Comparison of ENCODE assay signal across 28 mouse cellular contexts in the genomic region with DNA sequence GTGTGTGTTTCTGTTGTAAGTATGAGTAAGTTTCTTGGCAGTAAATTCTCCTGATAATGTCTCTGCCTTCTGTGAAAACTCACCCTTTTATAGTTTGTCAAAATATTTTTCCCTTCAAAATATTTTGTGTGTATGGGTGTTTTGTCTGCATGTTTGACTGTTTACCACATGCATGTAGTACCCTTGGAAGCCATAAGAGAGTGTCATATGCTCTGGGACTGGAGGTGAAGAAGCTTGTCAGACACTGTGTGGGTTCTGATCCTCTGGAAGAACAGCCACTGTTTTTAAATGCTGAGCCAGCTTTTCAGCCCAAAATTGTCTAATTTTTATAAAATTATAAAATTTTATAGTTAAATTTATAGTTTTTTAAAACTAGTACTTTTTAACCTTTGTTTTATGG. TPM values are rescaled to one million over a fixed set of nuclear protein-coding genes. Genes with fewer than 3 reads are reported as not detected.
DNase-seq lines count a peak whose midpoint lies in the region; ATAC-seq and TF ChIP-seq lines count a peak whose summit lies in the region.
"Had no signal": no experiment of that assay in that cellular context is flagged by ENCODE, and none has a peak within 500 bp of the region (broad histone marks: within the 10 kb centered on the region; RNA-seq: fewer than 3 reads in every experiment).

No protein-coding gene starts in this region.

- TF ChIP-seq EP300 in lung, postnatal 0 days (IDR thresholded peaks at IDR 0.05): no peak

- no peak overlapping the region for H3K27ac ChIP-seq in forebrain, postnatal 0 days (ENCODE audit: low read depth, low read length)
- H3K27ac ChIP-seq in forebrain, embryonic 14.5 days (ENCODE audit: low read depth, low read length): no peak overlapping the region
- H3K27ac ChIP-seq in kidney, postnatal 0 days: no peak overlapping the region
- H3K27ac ChIP-seq in lung, postnatal 0 days (ENCODE audit: low read length): no peak overlapping the region
- H3K27ac ChIP-seq: embryonic facial prominence, embryonic 13.5 days; forebrain, embryonic 13.5 days; hindbrain, embryonic 14.5 days; limb, embryonic 10.5 days; liver, embryonic 13.5 days; lung, embryonic 15.5 days; macrophage had no signal

- H3K4me1 ChIP-seq in forebrain, postnatal 0 days (ENCODE audit: insufficient read depth): peaks cover 16% of the 10 kb centered on the region
- peaks cover 13% of the 10 kb centered on the region for H3K4me1 ChIP-seq in forebrain, embryonic 14.5 days (ENCODE audit: control insufficient read depth, insufficient read depth, low read length)
- no peaks in the 10 kb centered on the region for H3K4me1 ChIP-seq in kidney, postnatal 0 days (replicated peaks; ENCODE audit: insufficient read depth, low read length)
- H3K4me1 ChIP-seq in lung, postnatal 0 days (ENCODE audit: insufficient read depth, low read depth, low read length): peaks cover 4% of the 10 kb centered on the region; the same call in 1 of the 2 replicates

- H3K27me3 ChIP-seq in forebrain, postnatal 0 days (ENCODE audit: insufficient read depth, low read length): no peaks in the 10 kb centered on the region
- no peaks in the 10 kb centered on the region for H3K27me3 ChIP-seq in forebrain, embryonic 14.5 days (replicated peaks; ENCODE audit: control insufficient read depth, insufficient read depth, low read length)
- H3K27me3 ChIP-seq in kidney, postnatal 0 days (ENCODE audit: insufficient read depth, low read length): no peaks in the 10 kb centered on the region
- no peaks in the 10 kb centered on the region for H3K27me3 ChIP-seq in lung, postnatal 0 days (replicated peaks; ENCODE audit: insufficient read depth, low read length)
- no peaks in the 10 kb centered on the region for H3K27me3 ChIP-seq in splenic B cell, adult 2 months (ENCODE audit: control insufficient read depth, insufficient read depth, low read length, poor library complexity, severe bottlenecking)
- H3K27me3 ChIP-seq: embryonic facial prominence, embryonic 13.5 days; forebrain, embryonic 13.5 days; liver, embryonic 13.5 days; lung, embryonic 15.5 days had no signal

- DNase-seq in forebrain, postnatal 0 days: no peak
- no peak for DNase-seq in forebrain, embryonic 14.5 days (ENCODE audit: low spot score)
- peak; percentile 39 for DNase-seq in kidney, postnatal 0 days (ENCODE audit: low spot score)
- DNase-seq in kidney, adult 11 months: no peak
- peak; percentile 21 for DNase-seq in lung, postnatal 0 days (ENCODE audit: low spot score)
- DNase-seq in lung, postnatal 14 days: no peak
- peak; percentile 13 for DNase-seq in splenic B cell, adult 2 months (ENCODE audit: low read depth, low spot score)
- no peak for DNase-seq in spleen, postnatal 4 days (ENCODE audit: low spot score in 2 of 2)
- DNase-seq: adrenal gland, postnatal 14 days; cerebellum, adult 2 months; cerebellum, postnatal 25 days; embryo, embryonic 11 days; gastrocnemius, postnatal 10 days; heart, adult 11 months; heart, postnatal 36 days; kidney, postnatal 36 days; liver, embryonic 13.5 days; right cerebral cortex, postnatal 25 days; spleen, adult 18-20 months; thymus, postnatal 25 days had no signal

- TF ChIP-seq CTCF in forebrain, postnatal 0 days (IDR thresholded peaks at IDR 0.05; ENCODE audit: low read depth): peak; percentile 32
- peak; percentile 36; the same call in 1 of the 2 replicates for TF ChIP-seq CTCF in kidney, postnatal 0 days (IDR thresholded peaks at IDR 0.05; ENCODE audit: low read depth)
- TF ChIP-seq CTCF in lung, postnatal 0 days (IDR thresholded peaks at IDR 0.05): peak; percentile 52

- no peaks in the 10 kb centered on the region for H3K9me3 ChIP-seq in forebrain, postnatal 0 days (ENCODE audit: low read length)
- H3K9me3 ChIP-seq in forebrain, embryonic 14.5 days (replicated peaks; ENCODE audit: control insufficient read depth, low read length): no peaks in the 10 kb centered on the region
- H3K9me3 ChIP-seq in kidney, postnatal 0 days (replicated peaks; ENCODE audit: low read length): no peaks in the 10 kb centered on the region
- H3K9me3 ChIP-seq in lung, postnatal 0 days (ENCODE audit: low read length): no peaks in the 10 kb centered on the region
- H3K9me3 ChIP-seq: embryonic facial prominence, embryonic 13.5 days; forebrain, embryonic 13.5 days; limb, embryonic 10.5 days; liver, embryonic 13.5 days; lung, embryonic 15.5 days had no signal

- H3K4me3 ChIP-seq in forebrain, postnatal 0 days (ENCODE audit: low read depth, low read length): no peak overlapping the region
- H3K4me3 ChIP-seq in forebrain, embryonic 14.5 days (ENCODE audit: low read depth, low read length): no peak overlapping the region
- H3K4me3 ChIP-seq in kidney, postnatal 0 days (replicated peaks; ENCODE audit: low read depth, low read length): no peak overlapping the region
- no peak overlapping the region for H3K4me3 ChIP-seq in lung, postnatal 0 days (ENCODE audit: low read depth, low read length)
- H3K4me3 ChIP-seq: embryonic facial prominence, embryonic 13.5 days; erythroblast, embryonic 14.5 days; forebrain, embryonic 13.5 days; limb, embryonic 10.5 days; liver, embryonic 13.5 days; lung, embryonic 15.5 days had no signal

- H3K4me2 ChIP-seq in forebrain, postnatal 0 days (ENCODE audit: low read depth): no peak overlapping the region
- no peak overlapping the region for H3K4me2 ChIP-seq in forebrain, embryonic 14.5 days (ENCODE audit: low read length)
- H3K4me2 ChIP-seq in kidney, postnatal 0 days (ENCODE audit: low read length): no peak overlapping the region
- no peak overlapping the region for H3K4me2 ChIP-seq in lung, postnatal 0 days (replicated peaks; ENCODE audit: low read depth, low read length)
- H3K4me2 ChIP-seq: embryonic facial prominence, embryonic 13.5 days; forebrain, embryonic 13.5 days; hindbrain, embryonic 14.5 days; liver, embryonic 13.5 days; lung, embryonic 15.5 days had no signal

- no peaks in the 10 kb centered on the region for H3K36me3 ChIP-seq in forebrain, postnatal 0 days (ENCODE audit: insufficient read depth)
- H3K36me3 ChIP-seq in forebrain, embryonic 14.5 days (ENCODE audit: control insufficient read depth, insufficient read depth, low read length): no peaks in the 10 kb centered on the region
- H3K36me3 ChIP-seq in kidney, postnatal 0 days (ENCODE audit: insufficient read depth, low read length): no peaks in the 10 kb centered on the region
- H3K36me3 ChIP-seq in lung, postnatal 0 days (ENCODE audit: insufficient read depth, low read length): no peaks in the 10 kb centered on the region
- H3K36me3 ChIP-seq in splenic B cell, adult 2 months (ENCODE audit: control insufficient read depth, insufficient read depth, low read length, poor library complexity, severe bottlenecking): no peaks in the 10 kb centered on the region
- H3K36me3 ChIP-seq: embryonic facial prominence, embryonic 13.5 days; limb, embryonic 10.5 days; liver, embryonic 13.5 days; lung, embryonic 15.5 days had no signal

- no peak for ATAC-seq in forebrain, postnatal 0 days
- ATAC-seq in forebrain, embryonic 14.5 days: no peak
- no peak for ATAC-seq in kidney, postnatal 0 days (replicated peaks; ENCODE audit: low FRiP score, low read depth)
- ATAC-seq in lung, postnatal 0 days: no peak
- ATAC-seq: forebrain, embryonic 13.5 days; midbrain, embryonic 16.5 days had no signal

- no peak overlapping the region for H3K9ac ChIP-seq in forebrain, postnatal 0 days
- no peak overlapping the region for H3K9ac ChIP-seq in forebrain, embryonic 14.5 days (ENCODE audit: low read length)
- no peak overlapping the region for H3K9ac ChIP-seq in kidney, postnatal 0 days (ENCODE audit: low read depth, low read length)
- H3K9ac ChIP-seq in lung, postnatal 0 days (replicated peaks; ENCODE audit: low read depth): no peak overlapping the region
- H3K9ac ChIP-seq: embryonic facial prominence, embryonic 13.5 days; forebrain, embryonic 13.5 days; hindbrain, embryonic 14.5 days; liver, embryonic 13.5 days; lung, embryonic 15.5 days had no signal

RNA-seq across cellular contexts. Expression of gene Zranb1, which starts 3.8 kb away (rescaled TPM):
- 84.4 and 90.1 TPM in 2 replicates for total RNA-seq in forebrain, postnatal 0 days (2014; rRNA removed)
- polyA plus RNA-seq in forebrain, postnatal 0 days (2015; fragmentation: Nextera tagmentation; extraction: Ambion mirVana): 23.6 and 25.7 TPM in 2 replicates
- 20.9 and 22.2 TPM in 2 replicates for polyA plus RNA-seq in forebrain, embryonic 14.5 days (2014; fragmentation: Nextera tagmentation; extraction: Ambion mirVana)
- 15.1 and 15.3 TPM in 2 replicates for polyA plus RNA-seq in kidney, postnatal 0 days (2015; fragmentation: Nextera tagmentation; extraction: Ambion mirVana)
- polyA plus RNA-seq in lung, postnatal 0 days (2015; fragmentation: Nextera tagmentation; extraction: Ambion mirVana): 13.5 and 13.8 TPM in 2 replicates

Comparison
In these comparisons a context has a peak if more than half of its experiments do, and no peak if none do; other contexts are left out.
1. DNase-seq: peak in kidney, postnatal 0 days (single experiment), lung, postnatal 0 days (single experiment) and splenic B cell, adult 2 months (single experiment); none in forebrain, postnatal 0 days (single experiment), forebrain, embryonic 14.5 days (single experiment), kidney, adult 11 months (single experiment), lung, postnatal 14 days (single experiment) and spleen, postnatal 4 days (0 of 2).
2. Peak in every context shown above with its lines, with median percentiles within 50 percentile points of each other: CTCF ChIP-seq.